Mouse (Mus musculus) MN1 (cell line): ENCODE data around the gene Hsf2bp.

Source experiments
- DNase-seq: peaks from one replicate; pipeline ENCODE4 v3.0.0-alpha.2; 2016; ENCODE audit warnings: low spot score

Hsf2bp gene

GRCm38 (mm10) chr17:31935841-31936240 lies 100.3 kb downstream of the Hsf2bp start:
- DNase-seq = no peak

GRCm38 (mm10) chr17:31935091-31935830 lies 100.9 kb downstream of the Hsf2bp start:
- DNase-seq = no peak

DNA sequence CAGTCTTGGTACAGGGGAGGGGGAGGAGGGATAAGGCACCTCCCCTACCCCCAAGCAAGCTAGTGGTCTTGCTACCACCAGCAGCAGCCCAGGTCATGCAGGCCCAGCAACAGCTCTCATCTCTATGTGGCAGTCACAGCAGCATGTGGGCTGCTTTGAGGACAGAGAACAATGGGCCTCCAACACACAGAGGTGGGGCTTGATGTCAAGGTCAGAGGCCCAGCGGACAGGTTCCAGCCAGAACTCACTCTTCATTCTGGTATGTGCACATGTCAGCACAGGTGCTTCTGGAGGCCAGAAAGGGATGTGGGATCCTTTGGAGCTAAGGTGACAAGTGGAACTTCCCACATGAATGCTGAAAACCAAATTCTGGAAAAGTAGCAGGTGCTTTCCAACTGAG lies 102.2 kb downstream of the Hsf2bp start:
- DNase-seq = no peak

DNA sequence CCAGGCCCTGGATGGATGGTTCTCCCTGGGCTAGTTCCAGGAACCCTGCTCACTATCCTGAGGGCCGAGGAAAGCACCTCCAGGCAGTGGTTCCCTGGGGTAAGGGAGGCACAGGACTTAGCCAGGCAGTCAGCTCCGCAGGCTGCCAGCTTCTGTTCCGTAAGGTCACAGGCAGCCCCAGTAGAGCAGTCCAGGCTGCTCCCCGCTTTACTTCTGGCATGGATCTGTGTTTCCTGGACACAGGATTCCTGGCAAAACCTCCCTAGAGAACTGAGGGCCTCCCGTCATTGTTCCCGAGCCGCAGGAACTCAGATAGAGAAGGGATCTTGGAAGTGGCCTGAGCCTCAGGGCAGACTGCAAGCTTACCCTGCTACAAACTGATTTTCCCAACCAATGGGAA lies 104.7 kb downstream of the Hsf2bp start:
- no peak for DNase-seq

GRCm38 (mm10) chr17:31929844-31930715 lies 106.1 kb downstream of the Hsf2bp start:
- no peak for DNase-seq

- no peak for DNase-seq
Measured at GRCm38 (mm10) chr17:31929032-31929431, 107.1 kb downstream of the Hsf2bp start.

DNA sequence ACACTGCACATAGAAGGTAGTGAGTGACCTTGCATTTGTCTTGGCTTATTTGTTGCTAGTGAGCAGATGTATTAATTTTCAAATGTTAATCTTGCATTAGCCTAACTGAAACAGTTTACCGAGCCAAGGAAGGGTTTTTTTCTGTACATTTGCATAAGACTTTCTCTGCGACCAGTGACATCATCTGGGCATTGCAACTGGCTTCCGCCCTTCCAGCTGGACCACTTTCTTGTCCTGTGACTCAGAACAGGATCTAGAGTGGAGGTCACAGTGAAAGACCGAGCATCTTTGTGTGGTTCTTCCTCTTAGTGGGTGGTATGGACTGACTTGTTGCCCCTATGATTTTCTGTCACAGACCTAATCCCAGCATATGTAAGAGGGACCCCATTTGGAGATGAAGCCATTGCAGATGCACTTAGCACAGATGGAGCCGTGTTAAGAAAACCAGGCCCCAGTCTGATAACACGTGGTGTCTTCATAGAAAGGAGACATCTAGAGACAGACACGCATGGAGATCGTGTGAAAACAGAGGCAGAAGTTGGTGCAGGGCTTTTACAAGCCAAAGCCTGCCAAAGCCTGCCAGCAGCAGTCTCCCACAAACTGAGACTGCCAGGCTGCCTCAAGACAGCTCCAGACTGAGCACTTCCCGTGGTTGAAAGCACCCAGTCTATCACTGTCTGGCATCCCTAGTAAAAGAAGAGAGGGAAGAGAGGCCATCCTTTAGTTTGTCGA lies 108.1 kb downstream of the Hsf2bp start:
- no peak for DNase-seq

- DNase-seq = no peak
Measured at GRCm38 (mm10) chr17:31924229-31924628, 111.9 kb downstream of the Hsf2bp start.

GRCm38 (mm10) chr17:31923310-31923970 lies 112.7 kb downstream of the Hsf2bp start:
- DNase-seq = no peak

DNA sequence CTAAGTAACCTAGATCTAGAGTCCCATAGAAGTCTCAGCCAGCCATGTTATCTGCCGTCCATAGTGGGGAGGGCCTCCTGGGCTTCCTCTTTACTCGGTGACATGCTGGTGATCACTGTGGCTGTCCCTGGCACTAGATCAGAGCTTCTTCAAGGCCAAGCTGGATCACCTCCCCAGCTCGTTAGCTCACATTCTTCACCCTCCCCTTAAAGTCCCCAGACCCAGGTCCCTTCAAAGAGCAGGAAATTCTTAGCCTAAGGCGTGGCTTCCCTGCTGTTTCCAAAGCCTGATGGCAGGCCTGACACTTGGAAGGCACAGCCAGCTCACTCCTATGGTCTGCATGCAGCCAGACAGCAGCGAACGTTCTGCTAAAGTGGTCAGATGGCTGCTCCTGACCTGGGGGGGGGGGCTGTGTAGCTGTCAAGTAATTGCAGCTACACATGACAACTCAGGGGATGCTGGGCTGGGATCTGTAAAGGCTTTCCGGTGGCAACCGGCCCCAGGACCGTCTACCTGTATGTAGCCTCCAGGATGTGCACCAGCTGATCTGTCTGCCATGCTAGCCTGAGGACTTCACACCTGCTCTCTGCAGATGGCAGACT lies 115.5 kb downstream of the Hsf2bp start:
- DNase-seq = no peak

GRCm38 (mm10) chr17:31919599-31919998 lies 116.5 kb downstream of the Hsf2bp start:
- no peak for DNase-seq

DNA sequence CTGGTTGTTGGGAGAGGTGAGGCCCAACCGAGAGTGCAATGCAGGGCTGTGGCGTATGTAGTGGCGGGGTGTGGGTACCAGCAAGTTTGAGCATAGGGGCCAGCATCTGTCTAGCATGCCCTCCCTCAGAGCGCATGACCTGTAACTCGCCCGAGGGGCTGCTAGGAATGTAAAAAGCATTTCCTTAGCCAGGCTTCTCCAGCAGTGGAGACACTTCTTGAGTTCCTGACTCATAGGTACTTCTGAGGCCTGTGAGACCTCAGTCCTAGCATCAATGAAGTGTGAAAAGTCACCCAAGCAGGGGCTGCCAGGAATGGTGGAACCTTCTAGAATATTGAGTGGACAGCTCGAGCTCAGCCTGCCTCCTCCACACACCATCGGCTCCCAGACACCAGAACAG lies 117.8 kb downstream of the Hsf2bp start:
- no peak for DNase-seq

DNA sequence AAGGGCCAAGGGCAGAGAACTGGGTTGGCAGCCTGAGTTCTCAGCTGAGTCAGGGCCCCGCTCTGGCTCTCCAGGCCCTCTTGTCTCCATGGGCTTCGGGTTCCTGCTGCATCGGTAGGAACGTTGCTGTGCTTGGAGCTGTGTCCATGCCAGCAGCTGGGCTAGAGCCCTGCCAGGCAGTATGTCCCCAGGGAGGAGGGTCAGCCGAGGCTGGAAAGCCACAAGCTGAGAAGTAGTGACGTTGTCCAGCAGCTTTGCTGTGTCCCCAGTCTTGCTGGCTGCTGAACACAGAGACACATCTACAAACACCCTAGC lies 119.7 kb downstream of the Hsf2bp start:
- DNase-seq = peak; percentile 88

- DNase-seq = peak; percentile 83
Measured at GRCm38 (mm10) chr17:31915756-31916460, 120.2 kb downstream of the Hsf2bp start.

DNA sequence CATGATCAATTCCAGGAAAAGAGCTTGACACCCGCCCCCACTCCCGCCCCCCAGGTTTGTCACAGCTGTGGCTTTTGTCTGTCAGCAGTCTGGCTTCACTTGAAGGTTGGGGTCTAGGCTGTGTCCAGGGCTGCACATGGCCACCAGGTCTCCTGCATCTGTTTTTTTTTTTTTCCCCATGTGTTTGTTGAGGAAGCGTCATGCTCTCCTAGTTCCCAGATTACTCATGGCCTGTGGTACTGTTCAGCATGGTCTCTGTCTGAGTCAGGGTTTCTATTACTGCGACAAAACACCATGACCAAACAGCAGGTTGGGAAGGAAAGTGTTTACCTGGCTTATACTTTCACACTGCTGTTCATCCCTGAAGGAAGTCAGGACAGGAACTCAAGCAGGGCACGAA lies 121.8 kb downstream of the Hsf2bp start:
- DNase-seq = peak; percentile 53

GRCm38 (mm10) chr17:31912881-31913662 lies 123.1 kb downstream of the Hsf2bp start:
- peak; percentile 83 for DNase-seq

GRCm38 (mm10) chr17:31912387-31912786 lies 123.8 kb downstream of the Hsf2bp start:
- DNase-seq = peak; percentile 85

DNA sequence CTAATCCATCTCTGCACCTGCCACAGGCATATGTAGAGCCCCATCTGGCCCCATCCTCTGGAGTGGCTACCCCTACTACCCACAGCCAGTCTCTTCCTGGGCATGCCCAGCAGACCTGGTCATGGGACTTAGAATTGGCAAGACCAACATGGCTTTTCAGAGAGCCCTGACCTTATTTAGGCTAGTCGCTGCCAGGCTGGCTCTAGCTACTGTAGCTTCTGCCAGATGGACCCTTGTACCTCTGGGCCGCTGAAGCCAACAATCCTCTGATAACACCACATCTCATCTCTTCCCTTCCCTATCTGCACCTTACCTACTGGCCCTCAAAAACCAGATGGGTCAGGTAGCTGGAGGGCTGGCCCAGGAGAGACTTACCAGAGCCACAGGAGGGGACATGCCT lies 127.2 kb downstream of the Hsf2bp start:
- no peak for DNase-seq

- DNase-seq = no peak
Measured at GRCm38 (mm10) chr17:31906441-31906840, 129.7 kb downstream of the Hsf2bp start.

DNA sequence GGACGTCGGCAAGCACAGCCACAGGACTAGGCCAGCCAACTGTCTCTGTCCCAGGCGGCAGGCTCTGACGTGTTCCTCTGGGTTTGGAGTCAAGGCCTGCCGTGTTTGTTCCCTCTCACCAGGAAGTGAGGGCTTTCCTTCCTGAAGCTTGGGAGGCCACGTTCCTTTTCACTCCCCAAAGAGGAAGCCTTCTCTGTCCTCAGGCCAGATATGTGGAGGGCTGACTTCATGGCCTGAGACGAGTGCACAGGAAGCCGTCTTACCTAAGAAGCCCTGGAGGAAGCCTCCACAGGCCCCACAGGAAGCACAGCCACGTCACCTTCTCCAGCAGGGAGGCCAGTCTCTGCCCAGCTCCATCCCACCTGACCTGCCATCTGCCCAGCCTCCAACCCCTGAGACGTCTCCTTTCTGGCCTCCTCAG lies 130.3 kb downstream of the Hsf2bp start:
- no peak for DNase-seq
